Mouse (Mus musculus) naive thymus-derived CD4-positive, alpha-beta T cell, adult 2 months (primary cell): ENCODE results near the gene Slc22a22.
A peak's percentile ranks its signal among the peaks of the same experiment; 100 is the strongest.

Source experiments
- DNase-seq: peaks from one replicate; pipeline ENCODE4 v3.0.0-alpha.2; 2011; ENCODE audit warnings: low read depth

Slc22a22 gene

GRCm38 (mm10) chr15:57477525-57477924 is at the start of gene Slc22a22:
Gene Slc22a22 (minus strand): TSS chr15:57477625.
- DNase-seq, result no peak

- no peak for DNase-seq
Measured at GRCm38 (mm10) chr15:57523510-57524298, 46.3 kb upstream of the Slc22a22 start.

- DNase-seq, result no peak
Measured at GRCm38 (mm10) chr15:57522160-57522559, 44.7 kb upstream of the Slc22a22 start.

GRCm38 (mm10) chr15:57509185-57510172 is 32.1 kb upstream of the Slc22a22 start:
- no peak for DNase-seq

GRCm38 (mm10) chr15:57508242-57509184 is 31.1 kb upstream of the Slc22a22 start:
- DNase-seq, result peak; percentile 50

GRCm38 (mm10) chr15:57504126-57504705 is 26.8 kb upstream of the Slc22a22 start:
- DNase-seq, result no peak

GRCm38 (mm10) chr15:57503656-57504055 is 26.2 kb upstream of the Slc22a22 start:
- no peak for DNase-seq

GRCm38 (mm10) chr15:57501559-57501958 is 24.1 kb upstream of the Slc22a22 start:
- no peak for DNase-seq

GRCm38 (mm10) chr15:57496106-57496505 is 18.7 kb upstream of the Slc22a22 start:
- DNase-seq, result no peak

- no peak for DNase-seq
Measured at GRCm38 (mm10) chr15:57482509-57482908, 5.1 kb upstream of the Slc22a22 start.

- DNase-seq, result no peak
Measured at GRCm38 (mm10) chr15:57471648-57472047, 5.8 kb downstream of the Slc22a22 start.

GRCm38 (mm10) chr15:57465996-57466395 is 11.4 kb downstream of the Slc22a22 start:
- DNase-seq, result no peak

GRCm38 (mm10) chr15:57465061-57465460 is 12.4 kb downstream of the Slc22a22 start:
- no peak for DNase-seq

GRCm38 (mm10) chr15:57464066-57464465 is 13.4 kb downstream of the Slc22a22 start:
- no peak for DNase-seq

- DNase-seq, result no peak
Measured at GRCm38 (mm10) chr15:57461284-57461683, 16.1 kb downstream of the Slc22a22 start.

GRCm38 (mm10) chr15:57457374-57457773 is 20.1 kb downstream of the Slc22a22 start:
- DNase-seq, result no peak

- no peak for DNase-seq
Measured at GRCm38 (mm10) chr15:57434710-57435404, 42.6 kb downstream of the Slc22a22 start.

GRCm38 (mm10) chr15:57408498-57408897 is 68.9 kb downstream of the Slc22a22 start:
- DNase-seq, result no peak

- no peak for DNase-seq
Measured at GRCm38 (mm10) chr15:57398439-57399148, 78.8 kb downstream of the Slc22a22 start.

- no peak for DNase-seq
Measured at GRCm38 (mm10) chr15:57394053-57394452, 83.4 kb downstream of the Slc22a22 start.
